Mouse (Mus musculus) stomach, embryonic 14.5 days (tissue): Measurements from ENCODE around the gene Pan2. TPM values are rescaled to one million over a fixed set of nuclear protein-coding genes. Genes with fewer than 3 reads are reported as not detected.
"Not testable (repeated sequence)": the region's sequence is repeated elsewhere in the genome, so short reads cannot be mapped to it uniquely, and the experiment has no call there.

Experiments used
- ATAC-seq: fragments of 200-750 bp; cut with Nextera tagmentation; 2 replicates; pipeline ENCODE4 v1.8.0; 2017; ENCODE audit warnings: low read depth, moderate TSS enrichment; ENCODE audit not compliant: insufficient number of reproducible peaks, insufficient read depth, low FRiP score
- H3K27ac ChIP-seq: fragments of 300-500 bp; sonication (generic); 2 replicates; pipeline ENCODE4 v1.5.1; 2014; ENCODE audit warnings: mild to moderate bottlenecking, low read length, moderate library complexity, mixed read lengths
- H3K27me3 ChIP-seq: fragments of 300-500 bp; sonication (generic); 2 replicates; pipeline ENCODE4 v1.6.1; 2014; ENCODE audit warnings: low read length, control low read depth, mixed read lengths; ENCODE audit not compliant: control insufficient read depth, insufficient read depth
- H3K36me3 ChIP-seq: fragments of 300-500 bp; sonication (generic); 2 replicates; pipeline ENCODE4 v1.6.1; 2014; ENCODE audit warnings: mild to moderate bottlenecking, control low read depth, low read length, moderate library complexity, mixed read lengths; ENCODE audit not compliant: control insufficient read depth, insufficient read depth
- H3K4me1 ChIP-seq: fragments of 300-500 bp; sonication (generic); 2 replicates; pipeline ENCODE4 v1.6.1; 2014; ENCODE audit warnings: low read length, control low read depth, mixed read lengths; ENCODE audit not compliant: control insufficient read depth, insufficient read depth
- H3K4me2 ChIP-seq: fragments of 300-500 bp; sonication (generic); replicated peaks from 2 replicates; pipeline ENCODE4 v1.6.1; 2014; ENCODE audit warnings: low read depth, low read length, control low read depth
- H3K4me3 ChIP-seq: fragments of 300-500 bp; sonication (generic); 2 replicates; pipeline ENCODE4 v1.5.1; 2014; ENCODE audit warnings: low read depth, low read length, control low read depth
- H3K9ac ChIP-seq: fragments of 300-500 bp; sonication (generic); replicated peaks from 2 replicates; pipeline ENCODE4 v1.6.1; 2014; ENCODE audit warnings: low read depth, mild to moderate bottlenecking, control low read depth, low read length, moderate library complexity, mixed read lengths
- H3K9me3 ChIP-seq: fragments of 300-500 bp; sonication (generic); 2 replicates; pipeline ENCODE4 v1.6.1; 2016; ENCODE audit warnings: low read depth, low read length, control low read depth; ENCODE audit not compliant: control insufficient read depth
- WGBS: fragments of 180-500 bp; shearing (Covaris S2); extraction: QIAGEN DNeasy Blood & Tissue Kit; methylation state at CpG from one replicate; pipeline ENCODE4 v1.1.7; 2014; 5-methylcytosine and 5-hydroxymethylcytosine counted together
- polyA plus RNA-seq: library from polyadenylated mRNA; unstranded; fragments of >200 nt; fragmentation: Nextera tagmentation; extraction: Ambion mirVana; gene quantifications from 2 replicates; pipeline ENCODE4 v1.2.1, GENCODE M21; 2014

The Pan2 gene
- polyA plus RNA-seq, 1 experiment from 2014 or later: 34.8 TPM

GRCm38 (mm10) chr10:128263393-128264310, 39.5 kb upstream of the Pan2 start:
- no peaks in the 10 kb centered on the region for H3K36me3 ChIP-seq
- 79% methylated on average over 6 of the region's 6 CpGs for WGBS
- no peak for ATAC-seq

GRCm38 (mm10) chr10:128268371-128268770, 34.8 kb upstream of the Pan2 start, which contains the start of gene Apof:
Apof (plus strand) TSS chr10:128268671.
- no peak for ATAC-seq
- WGBS: 74% methylated on average over 6 of the region's 6 CpGs
- H3K27me3 ChIP-seq: no peaks in the 10 kb centered on the region

More at GRCm38 (mm10) chr10:128263393-128264310, 39.5 kb upstream of the Pan2 start:
- Histone ChIP-seq H3K9ac (no peak overlapping the region), H3K27me3 (no peaks in the 10 kb centered on the region), H3K4me3 (no peak overlapping the region), H3K4me1 (no peaks in the 10 kb centered on the region), H3K4me2 (no peak overlapping the region), H3K9me3 (no peaks in the 10 kb centered on the region), H3K27ac (no peak overlapping the region)

GRCm38 (mm10) chr10:128269206-128269910, 33.8 kb upstream of the Pan2 start:
- H3K4me3 ChIP-seq: peak overlapping the region; percentile 84; the same call in 1 of the 2 replicates
- no peaks in the 10 kb centered on the region for H3K4me1 ChIP-seq
- no peak for ATAC-seq
- no peak overlapping the region for H3K9ac ChIP-seq
- H3K27ac ChIP-seq: no peak overlapping the region
- no peaks in the 10 kb centered on the region for H3K36me3 ChIP-seq
- no peaks in the 10 kb centered on the region for H3K9me3 ChIP-seq
- H3K4me2 ChIP-seq: no peak overlapping the region
- 86% methylated on average over 16 of the region's 16 CpGs for WGBS
- H3K27me3 ChIP-seq: no peaks in the 10 kb centered on the region

More at GRCm38 (mm10) chr10:128268371-128268770, 34.8 kb upstream of the Pan2 start, which contains the start of gene Apof:
- H3K4me1 ChIP-seq: no peaks in the 10 kb centered on the region
- H3K9me3 ChIP-seq: no peaks in the 10 kb centered on the region
- no peak within 1 kb of the TSS for H3K4me3 ChIP-seq
- no peak within 1 kb of the TSS for H3K4me2 ChIP-seq
- no peak within 1 kb of the TSS for H3K27ac ChIP-seq
- H3K36me3 ChIP-seq: no peaks in the 10 kb centered on the region
- H3K9ac ChIP-seq: no peak within 1 kb of the TSS

GRCm38 (mm10) chr10:128270287-128270841, 32.8 kb upstream of the Pan2 start, which contains the start of gene Stat2:
Stat2 (plus strand) TSS chr10:128270559.
- H3K36me3 ChIP-seq: no peaks in the 10 kb centered on the region
- no peaks in the 10 kb centered on the region for H3K9me3 ChIP-seq
- no peaks in the 10 kb centered on the region for H3K4me1 ChIP-seq
- peak within 1 kb of the TSS; percentile 84 for H3K4me3 ChIP-seq
- H3K4me2 ChIP-seq: peak within 1 kb of the TSS; percentile 42
- H3K27ac ChIP-seq: no peak within 1 kb of the TSS; the same call in 1 of the 2 replicates
- peak within 1 kb of the TSS; percentile 83 for H3K9ac ChIP-seq
- peak; percentile 99 for ATAC-seq
- no peaks in the 10 kb centered on the region for H3K27me3 ChIP-seq
- WGBS: under 1% methylated on average over 43 of the region's 43 CpGs

- Histone ChIP-seq H3K9me3 (no peaks in the 10 kb centered on the region), H3K4me1 (no peaks in the 10 kb centered on the region), H3K4me3 (peak overlapping the region; percentile 84), H3K4me2 (peak overlapping the region; percentile 42), H3K36me3 (no peaks in the 10 kb centered on the region), H3K9ac (peak overlapping the region; percentile 83), H3K27ac (no peak overlapping the region; the same call in 1 of the 2 replicates), H3K27me3 (no peaks in the 10 kb centered on the region)
- no peak for ATAC-seq
- 37% methylated on average over 7 of the region's 7 CpGs for WGBS
Measured at GRCm38 (mm10) chr10:128270866-128271265, 32.3 kb upstream of the Pan2 start.

- Histone ChIP-seq H3K27ac (no peak overlapping the region), H3K4me3 (no peak overlapping the region), H3K9ac (no peak overlapping the region), H3K4me1 (no peaks in the 10 kb centered on the region), H3K36me3 (peaks cover 5% of the 10 kb centered on the region; the same call in 1 of the 2 replicates), H3K27me3 (no peaks in the 10 kb centered on the region), H3K4me2 (no peak overlapping the region), H3K9me3 (no peaks in the 10 kb centered on the region)
- 54% methylated on average over 2 of the region's 2 CpGs for WGBS
- no peak for ATAC-seq
Measured at GRCm38 (mm10) chr10:128271883-128272282, 31.3 kb upstream of the Pan2 start.

- H3K27me3 ChIP-seq, H3K4me1 ChIP-seq, H3K9me3 ChIP-seq, H3K4me2 ChIP-seq, ATAC-seq, H3K27ac ChIP-seq, H3K9ac ChIP-seq, H3K4me3 ChIP-seq, H3K36me3 ChIP-seq: not testable (repeated sequence)
- WGBS: 93% methylated on average over 4 of the region's 7 CpGs
Measured at GRCm38 (mm10) chr10:128272819-128273439, 30.2 kb upstream of the Pan2 start.

GRCm38 (mm10) chr10:128275374-128275773, 27.8 kb upstream of the Pan2 start:
- H3K36me3 ChIP-seq, H3K9me3 ChIP-seq, H3K4me2 ChIP-seq, H3K27me3 ChIP-seq, ATAC-seq, H3K4me3 ChIP-seq, H3K9ac ChIP-seq, H3K27ac ChIP-seq, H3K4me1 ChIP-seq: not testable (repeated sequence)
- 96% methylated on average over 1 of the region's 1 CpGs for WGBS
